Mouse (Mus musculus): ENCODE results near the gene Ube2r2.

GRCm38 (mm10) chr4:41170970-41171369 lies 35.4 kb downstream of the Ube2r2 start:
- TF ChIP-seq CTCF (IDR thresholded peaks at IDR 0.05; ENCODE audit: low read depth, low read length), result no peak
- no peak for TF ChIP-seq POLR2A (IDR thresholded peaks at IDR 0.05; ENCODE audit: insufficient read depth, low read length)
- TF ChIP-seq EP300 (IDR thresholded peaks at IDR 0.05; ENCODE audit: insufficient read depth, low read depth, low read length), result no peak
